Comparison of ENCODE assay signal across 8 mouse cellular contexts in the genomic region with DNA sequence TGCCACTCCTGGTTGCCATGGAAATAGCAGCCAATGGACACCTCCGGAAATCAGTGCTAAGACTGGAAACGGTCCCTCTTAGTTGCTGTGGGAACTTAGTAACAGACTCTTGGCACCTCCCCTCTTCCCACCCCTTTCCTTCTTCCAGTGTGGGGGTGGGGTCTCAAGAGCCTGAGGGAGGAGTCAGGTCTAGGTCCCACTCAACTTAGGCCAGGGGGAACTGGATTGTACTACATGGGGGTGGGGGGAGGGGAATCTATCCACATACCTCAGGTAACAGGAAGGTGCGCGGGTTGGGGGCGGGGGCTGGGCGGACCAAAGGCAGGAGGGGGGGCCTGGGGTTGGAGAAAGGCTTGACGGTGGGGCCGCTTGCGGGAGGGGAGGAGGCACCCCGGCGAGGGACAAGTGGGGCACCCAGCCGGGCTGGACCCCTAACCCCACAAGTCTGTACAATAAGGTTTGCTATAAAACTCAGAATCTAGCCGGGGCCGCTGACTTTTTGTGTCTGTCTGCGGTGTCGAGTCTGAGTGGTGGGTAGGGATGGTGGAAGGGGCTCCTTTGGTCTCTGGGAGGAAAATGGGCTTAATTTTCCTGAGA. TPM values are rescaled to one million over a fixed set of nuclear protein-coding genes. Genes with fewer than 3 reads are reported as not detected.
DNase-seq lines count a peak whose midpoint lies in the region; ATAC-seq and TF ChIP-seq lines count a peak whose summit lies in the region.

No protein-coding gene starts in this region.

- DNase-seq in cerebellum, postnatal 36 days, result peak; percentile 92 to 95
- peak; percentile 87 to 90 for DNase-seq in gastrocnemius, adult 8-10 months (ENCODE audit: low spot score in 2 of 2)
- DNase-seq in hindlimb bud, embryonic 11.5 days (ENCODE audit: extremely low spot score, low read depth, low spot score), result peak; percentile 96
- peak; percentile 95 for DNase-seq in left cerebral cortex, adult 2 months (ENCODE audit: extremely low spot score in 1 of 2, low spot score in 2 of 2)
- DNase-seq in right cerebral cortex, postnatal 10 days (ENCODE audit: low spot score in 2 of 2), result peak; percentile 99
- DNase-seq in urinary bladder, postnatal 4 days (ENCODE audit: low spot score in 2 of 2), result peak; percentile 94 to 95

- H3K27ac ChIP-seq in left cerebral cortex, adult 2 months, result peak overlapping the region; percentile 95

- peak overlapping the region; percentile 75 for H3K4me3 ChIP-seq in left cerebral cortex, adult 2 months

- no peak for TF ChIP-seq CTCF in left cerebral cortex, adult 2 months (IDR thresholded peaks at IDR 0.05)

- peak; percentile 55 for ATAC-seq in activated CD4-positive, CD25-positive, alpha-beta regulatory T cell, adult 4 months
- peak; percentile 74 for ATAC-seq in megakaryocyte, adult 5-6 weeks (ENCODE audit: poor library complexity, severe bottlenecking)

- intact Hi-C loops in left cerebral cortex, adult 2 months (cut with DNase I), result no loop called here

RNA-seq across cellular contexts. Expression of gene Orai3, which starts 0.5 kb away (rescaled TPM):
- 10 to 100 TPM; 11.3 to 12.2 TPM for polyA plus RNA-seq in activated CD4-positive, CD25-positive, alpha-beta regulatory T cell, adult 4 months (2017; shearing (Covaris generic))
- total RNA-seq in gastrocnemius, adult 8-10 months (2022), result 10 to 100 TPM; 12.2 to 13.6 (median 12.9) TPM
- 10 to 100 TPM; 19.8 to 21.8 TPM for total RNA-seq in left cerebral cortex, adult 2 months (2021)
- 30.9 and 33.7 TPM in 2 replicates for total RNA-seq in megakaryocyte, adult 5-6 weeks (2015)
- total RNA-seq in megakaryocyte, adult 5-6 weeks (2017), result 29.5 and 32.7 TPM in 2 replicates

RNA-seq across cellular contexts. Expression of gene Setd1a, which starts 7.4 kb away (rescaled TPM):
- 1 to 10 TPM; 6.3 to 7.4 TPM for polyA plus RNA-seq in activated CD4-positive, CD25-positive, alpha-beta regulatory T cell, adult 4 months (2017; shearing (Covaris generic))
- 10 to 100 TPM; 16.4 to 22.8 (median 18.6) TPM for total RNA-seq in gastrocnemius, adult 8-10 months (2022)
- 10 to 100 TPM; 48.8 to 55.2 TPM for total RNA-seq in left cerebral cortex, adult 2 months (2021)
- total RNA-seq in megakaryocyte, adult 5-6 weeks (2015), result 35.2 and 43.3 TPM in 2 replicates
- total RNA-seq in megakaryocyte, adult 5-6 weeks (2017), result 7.7 and 9.8 TPM in 2 replicates

RNA-seq across cellular contexts. Expression of gene Gm49388, which starts 16.3 kb away (rescaled TPM):
- polyA plus RNA-seq in activated CD4-positive, CD25-positive, alpha-beta regulatory T cell, adult 4 months (2017; shearing (Covaris generic)), result not detected
- total RNA-seq in gastrocnemius, adult 8-10 months (2022), result 1 to 10 TPM; 1.6 to 2.3 (median 2.1) TPM
- 1 to 10 TPM; 4.2 to 4.3 TPM for total RNA-seq in left cerebral cortex, adult 2 months (2021)
- total RNA-seq in megakaryocyte, adult 5-6 weeks (2015), result not detected in 2 replicates
- total RNA-seq in megakaryocyte, adult 5-6 weeks (2017), result not detected in 2 replicates

RNA-seq across cellular contexts. Expression of gene Fbxl19, which starts 24.8 kb away (rescaled TPM):
- polyA plus RNA-seq in activated CD4-positive, CD25-positive, alpha-beta regulatory T cell, adult 4 months (2017; shearing (Covaris generic)), result under 1 TPM; 0.36 to 0.83 TPM
- 1 to 10 TPM in 2 of 4 experiments, under 1 TPM in 2; 0.92 to 1.6 (median 1.1) TPM for total RNA-seq in gastrocnemius, adult 8-10 months (2022)
- 10 to 100 TPM; 72.4 to 81.5 TPM for total RNA-seq in left cerebral cortex, adult 2 months (2021)
- 2.1 TPM in 2 replicates for total RNA-seq in megakaryocyte, adult 5-6 weeks (2015)
- total RNA-seq in megakaryocyte, adult 5-6 weeks (2017), result 5.8 and 6.2 TPM in 2 replicates

RNA-seq across cellular contexts. Expression of gene Hsd3b7, which starts 31.3 kb away (rescaled TPM):
- 1 to 10 TPM; 5.2 to 5.7 TPM for polyA plus RNA-seq in activated CD4-positive, CD25-positive, alpha-beta regulatory T cell, adult 4 months (2017; shearing (Covaris generic))
- 1 to 10 TPM; 1.5 to 4.2 (median 1.9) TPM for total RNA-seq in gastrocnemius, adult 8-10 months (2022)
- 1 to 10 TPM; 4.2 to 4.5 TPM for total RNA-seq in left cerebral cortex, adult 2 months (2021)
- total RNA-seq in megakaryocyte, adult 5-6 weeks (2015), result 27.0 and 30.9 TPM in 2 replicates
- total RNA-seq in megakaryocyte, adult 5-6 weeks (2017), result 28.5 and 28.7 TPM in 2 replicates

Comparison
In these comparisons a context has a peak if more than half of its experiments do, and no peak if none do; other contexts are left out.
1. Peak in every context shown above with its lines: DNase-seq, ATAC-seq, H3K4me3 ChIP-seq and H3K27ac ChIP-seq.